Mouse (Mus musculus) liver, embryonic 11.5 days (tissue): ENCODE results near the gene Cntnap1. TPM values are rescaled to one million over a fixed set of nuclear protein-coding genes. Genes with fewer than 3 reads are reported as not detected.

ENCODE experiments used
- ATAC-seq: fragments of 200-750 bp; cut with Nextera tagmentation; replicated peaks from 2 replicates; pipeline ENCODE4 v1.8.0; 2017; ENCODE audit warnings: moderate number of reproducible peaks, mild to moderate bottlenecking, moderate TSS enrichment, moderate library complexity; ENCODE audit not compliant: low FRiP score
- DNase-seq: peaks from one replicate; pipeline ENCODE4 v3.0.0-alpha.2; 2017; ENCODE audit warnings: low spot score
- H3K27ac ChIP-seq: fragments of 300-500 bp; sonication (generic); 2 replicates; pipeline ENCODE4 v1.5.1; 2014; ENCODE audit warnings: mild to moderate bottlenecking, low read depth, low read length, control low read depth
- H3K27me3 ChIP-seq: fragments of 300-500 bp; sonication (generic); replicated peaks from 2 replicates; pipeline ENCODE4 v1.6.1; 2014; ENCODE audit warnings: low read length, mixed read lengths; ENCODE audit not compliant: control insufficient read depth, insufficient read depth
- H3K36me3 ChIP-seq: fragments of 300-500 bp; sonication (generic); 2 replicates; pipeline ENCODE4 v1.6.1; 2014; ENCODE audit warnings: mild to moderate bottlenecking, low read length, moderate library complexity, mixed read lengths; ENCODE audit not compliant: control insufficient read depth, insufficient read depth
- H3K4me1 ChIP-seq: fragments of 300-500 bp; sonication (generic); replicated peaks from 2 replicates; pipeline ENCODE4 v1.6.1; 2014; ENCODE audit warnings: low read length, mixed read lengths; ENCODE audit not compliant: control insufficient read depth, insufficient read depth
- H3K4me2 ChIP-seq: fragments of 300-500 bp; sonication (generic); 2 replicates; pipeline ENCODE4 v1.6.1; 2014; ENCODE audit warnings: mild to moderate bottlenecking, control low read depth, moderate library complexity
- H3K4me3 ChIP-seq: fragments of 300-500 bp; sonication (generic); 2 replicates; pipeline ENCODE4 v1.5.1; 2014; ENCODE audit warnings: low read depth, low read length, control low read depth
- H3K9ac ChIP-seq: fragments of 300-500 bp; sonication (generic); 2 replicates; pipeline ENCODE4 v1.6.1; 2014; ENCODE audit warnings: low read depth, low read length, control low read depth
- H3K9me3 ChIP-seq: fragments of 300-500 bp; sonication (generic); 2 replicates; pipeline ENCODE4 v1.6.1; 2016; ENCODE audit warnings: low read length, inconsistent platforms, mixed read lengths; ENCODE audit not compliant: control insufficient read depth
- WGBS: fragments of 180-500 bp; shearing (Covaris S2); extraction: QIAGEN DNeasy Blood & Tissue Kit; methylation state at CpG from one replicate; pipeline ENCODE4 v1.1.7; 2014; 5-methylcytosine and 5-hydroxymethylcytosine counted together
- polyA plus RNA-seq: library from polyadenylated mRNA; unstranded; fragments of >200 nt; fragmentation: Nextera tagmentation; extraction: Ambion mirVana; gene quantifications from 2 replicates; pipeline ENCODE4 v1.2.1, GENCODE M21; 2014

The Cntnap1 gene
- polyA plus RNA-seq, 1 experiment from 2014 or later, result 0.40 TPM

DNA sequence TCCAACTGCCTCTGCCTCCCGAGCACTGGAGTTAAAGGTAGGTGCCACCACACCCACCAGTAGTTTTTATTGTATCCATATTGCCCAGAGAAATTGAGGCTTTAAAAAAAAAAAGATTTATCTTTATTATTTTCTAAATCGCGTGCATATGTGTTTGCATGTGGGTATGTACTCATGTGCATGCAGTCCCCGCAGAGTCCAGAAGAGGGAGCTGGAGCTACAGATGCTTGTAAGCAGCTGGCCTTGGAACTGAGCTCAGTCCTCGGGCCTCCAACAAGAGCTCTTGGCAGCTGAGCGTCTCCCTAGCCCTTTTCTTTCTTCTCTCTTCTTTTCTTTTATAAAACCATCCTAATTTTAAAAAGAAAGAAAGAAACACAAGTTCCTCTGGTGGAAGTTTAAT lies 38.6 kb upstream of the Cntnap1 start:
- 86% methylated on average over 6 of the region's 6 CpGs for WGBS
- Histone ChIP-seq H3K4me3 (no peak overlapping the region), H3K36me3 (peaks cover 5% of the 10 kb centered on the region), H3K27me3 (no peaks in the 10 kb centered on the region), H3K27ac (no peak overlapping the region), H3K4me1 (peaks cover 8% of the 10 kb centered on the region), H3K9me3 (no peaks in the 10 kb centered on the region), H3K9ac (no peak overlapping the region), H3K4me2 (no peak overlapping the region)
- DNase-seq, result no peak
- ATAC-seq, result no peak

DNA sequence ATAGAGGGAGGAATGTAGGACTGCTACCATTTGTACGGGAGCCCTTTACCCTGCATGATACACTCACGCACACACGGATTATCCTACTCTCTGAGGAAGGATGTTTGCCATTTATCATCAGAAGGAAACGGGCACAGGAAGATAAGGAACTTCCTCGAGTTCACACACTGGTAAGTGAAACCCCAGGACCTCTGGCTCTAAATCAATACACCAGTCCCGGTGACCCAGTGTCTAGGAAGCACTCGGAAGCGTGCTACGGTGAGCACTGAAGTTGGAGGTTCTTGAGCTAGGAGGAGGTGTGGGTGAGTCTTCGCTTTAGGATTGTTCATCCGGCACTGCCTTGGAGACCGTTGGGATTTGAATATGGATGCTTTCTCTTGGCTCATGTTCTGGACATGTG lies 37.3 kb upstream of the Cntnap1 start:
- ATAC-seq, result no peak
- no peak overlapping the region for H3K9ac ChIP-seq
- WGBS, result 37% methylated on average over 12 of the region's 12 CpGs
- no peak overlapping the region for H3K27ac ChIP-seq
- H3K4me1 ChIP-seq, result peaks cover 8% of the 10 kb centered on the region
- no peak for DNase-seq
- no peaks in the 10 kb centered on the region for H3K36me3 ChIP-seq
- no peak overlapping the region for H3K4me3 ChIP-seq
- H3K4me2 ChIP-seq, result no peak overlapping the region
- H3K27me3 ChIP-seq, result no peaks in the 10 kb centered on the region
- H3K9me3 ChIP-seq, result no peaks in the 10 kb centered on the region

DNA sequence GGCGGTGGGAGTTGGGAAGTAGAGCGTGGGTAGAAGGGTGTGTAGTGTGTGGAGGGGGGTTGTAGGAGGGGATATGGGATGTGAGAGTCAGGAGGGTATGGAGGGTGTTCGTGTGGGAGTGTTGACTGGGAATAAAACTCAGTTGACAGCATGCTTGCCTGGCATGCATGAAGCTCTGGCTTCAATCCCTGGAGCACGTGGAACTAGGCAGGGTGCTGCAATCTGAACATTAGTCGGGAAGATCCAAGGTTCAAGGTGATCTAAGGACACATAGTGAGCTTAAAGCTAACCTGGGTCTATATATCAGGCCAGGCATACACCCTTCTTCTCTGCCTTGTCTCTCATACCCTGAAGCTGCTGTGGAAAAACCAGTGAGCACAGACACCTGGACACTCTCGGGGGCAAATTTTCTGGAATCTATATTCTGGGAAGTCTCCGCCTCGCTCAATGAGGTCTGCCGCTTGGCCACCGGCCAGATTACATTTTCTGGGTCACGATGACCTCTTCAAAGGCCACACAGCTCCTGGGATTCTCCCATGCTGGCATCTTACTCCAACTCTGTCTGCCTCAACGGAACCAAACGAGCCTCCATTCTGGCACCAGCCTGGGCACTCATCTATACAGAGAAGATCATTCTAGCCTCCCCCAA lies 36.0 kb upstream of the Cntnap1 start:
- ATAC-seq (no peak), DNase-seq (no peak)
- Histone ChIP-seq H3K4me3 (no peak overlapping the region), H3K36me3 (no peaks in the 10 kb centered on the region), H3K4me1 (peaks cover 8% of the 10 kb centered on the region), H3K27ac (no peak overlapping the region), H3K9ac (no peak overlapping the region), H3K9me3 (no peaks in the 10 kb centered on the region), H3K27me3 (peaks cover 8% of the 10 kb centered on the region), H3K4me2 (no peak overlapping the region)
- 79% methylated on average over 13 of the region's 13 CpGs for WGBS

DNA sequence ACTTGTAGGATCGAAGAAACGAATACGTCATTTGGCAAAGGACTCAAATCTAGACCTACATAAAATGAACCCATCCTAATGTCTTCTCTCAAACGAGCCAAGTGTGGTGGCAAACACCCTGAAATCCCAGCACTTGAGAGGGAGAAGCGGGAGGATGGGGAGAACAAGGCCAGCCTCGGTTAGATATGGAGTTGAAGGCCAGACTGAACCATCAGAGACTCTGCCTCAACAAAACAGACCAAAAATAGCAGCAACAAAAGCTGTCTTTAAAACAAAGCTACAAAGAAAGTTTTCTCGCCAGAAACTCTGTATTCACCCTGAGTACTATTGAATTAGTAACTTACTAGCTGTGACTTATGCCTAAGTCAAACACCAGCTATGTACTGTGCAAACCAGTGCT lies 33.3 kb upstream of the Cntnap1 start:
- Histone ChIP-seq H3K27ac (no peak overlapping the region), H3K27me3 (peaks cover 33% of the 10 kb centered on the region), H3K4me3 (no peak overlapping the region), H3K4me2 (no peak overlapping the region), H3K9ac (no peak overlapping the region), H3K9me3 (no peaks in the 10 kb centered on the region), H3K4me1 (no peaks in the 10 kb centered on the region; the same call in 1 of the 2 replicates), H3K36me3 (no peaks in the 10 kb centered on the region)
- WGBS, result 78% methylated on average over 7 of the region's 7 CpGs
- no peak for DNase-seq
- ATAC-seq, result no peak

DNA sequence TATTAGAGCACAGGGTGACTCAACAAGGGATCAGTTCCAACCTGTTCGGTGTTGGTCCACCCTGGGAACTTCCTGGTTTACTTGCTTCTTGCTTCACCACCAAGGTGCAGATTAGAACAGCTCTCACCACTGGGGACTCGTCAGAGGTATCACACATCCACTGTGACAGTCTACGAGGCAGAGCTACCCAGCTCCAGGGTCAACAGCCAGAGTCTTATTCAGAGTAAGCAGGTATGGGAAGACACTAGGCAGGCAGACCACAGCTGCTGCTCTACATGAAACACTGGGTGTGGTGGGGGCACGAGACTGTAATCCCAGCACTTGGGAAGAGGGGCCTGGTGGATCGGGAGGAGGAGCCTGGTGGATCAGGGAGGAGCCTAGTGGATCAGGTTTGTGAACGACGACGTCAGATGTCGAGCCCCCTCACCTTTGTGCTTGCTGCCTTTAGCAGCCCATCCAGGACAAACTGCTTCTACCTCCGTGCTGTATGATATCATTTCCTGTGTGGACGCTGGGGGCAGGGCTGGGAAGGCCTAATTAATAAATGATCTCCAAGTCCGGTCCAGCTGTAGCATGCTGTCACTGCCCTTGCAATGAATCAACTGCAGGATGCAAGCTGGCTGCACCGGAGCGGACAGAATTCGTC lies 31.7 kb upstream of the Cntnap1 start:
- H3K4me1 ChIP-seq, result peaks cover 2% of the 10 kb centered on the region; the same call in 1 of the 2 replicates
- DNase-seq (no peak), ATAC-seq (no peak)
- H3K4me3 ChIP-seq, result 0 out of 2 replicates have a peak overlapping the region, but pooled peaks have one; percentile 10
- no peaks in the 10 kb centered on the region for H3K36me3 ChIP-seq
- WGBS, result 25% methylated on average over 15 of the region's 15 CpGs
- H3K27me3 ChIP-seq, result peaks cover 39% of the 10 kb centered on the region
- no peak overlapping the region for H3K9ac ChIP-seq
- peak overlapping the region; percentile 45 for H3K4me2 ChIP-seq
- no peak overlapping the region for H3K27ac ChIP-seq
- no peaks in the 10 kb centered on the region for H3K9me3 ChIP-seq

DNA sequence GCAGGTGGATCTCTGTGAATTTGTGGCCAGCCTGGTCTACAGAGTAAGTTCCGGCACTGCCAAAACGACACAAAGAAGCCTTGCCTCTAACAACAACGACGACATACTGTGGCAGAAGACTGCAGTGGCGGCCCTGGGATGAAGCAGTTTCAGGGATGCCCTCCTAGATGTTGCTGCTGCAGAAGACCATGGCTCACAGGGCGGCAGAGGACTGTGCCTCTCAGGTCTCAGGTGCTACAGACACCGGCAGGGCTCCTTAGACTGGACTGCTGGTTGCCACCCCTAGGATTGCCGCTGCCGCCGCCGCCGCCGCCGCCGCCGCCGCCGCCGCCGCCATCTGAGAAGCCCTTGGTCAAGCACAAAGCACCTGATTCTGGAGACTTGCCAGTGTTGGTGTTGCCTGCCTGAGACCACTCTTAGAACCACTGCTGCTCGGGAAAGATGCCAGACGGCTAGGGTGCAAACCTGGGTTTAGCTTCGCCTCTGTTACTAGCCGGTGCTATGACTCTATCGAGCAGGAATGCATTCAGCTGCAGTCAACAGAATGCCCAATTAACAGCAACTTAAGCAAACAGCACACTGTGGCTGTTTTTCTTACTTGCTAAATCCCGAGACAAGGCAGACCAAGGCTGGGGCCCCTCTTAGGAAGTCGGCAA lies 30.0 kb upstream of the Cntnap1 start:
- no peaks in the 10 kb centered on the region for H3K9me3 ChIP-seq
- H3K4me2 ChIP-seq, result peak overlapping the region; percentile 64
- no peaks in the 10 kb centered on the region for H3K36me3 ChIP-seq
- H3K4me1 ChIP-seq, result peaks cover 2% of the 10 kb centered on the region; the same call in 1 of the 2 replicates
- H3K9ac ChIP-seq, result no peak overlapping the region
- H3K27me3 ChIP-seq, result peaks cover 40% of the 10 kb centered on the region
- no peak overlapping the region for H3K27ac ChIP-seq
- DNase-seq (no peak), ATAC-seq (no peak)
- WGBS, result 33% methylated on average over 27 of the region's 27 CpGs
- peak overlapping the region; percentile 20; the same call in 1 of the 2 replicates for H3K4me3 ChIP-seq

DNA sequence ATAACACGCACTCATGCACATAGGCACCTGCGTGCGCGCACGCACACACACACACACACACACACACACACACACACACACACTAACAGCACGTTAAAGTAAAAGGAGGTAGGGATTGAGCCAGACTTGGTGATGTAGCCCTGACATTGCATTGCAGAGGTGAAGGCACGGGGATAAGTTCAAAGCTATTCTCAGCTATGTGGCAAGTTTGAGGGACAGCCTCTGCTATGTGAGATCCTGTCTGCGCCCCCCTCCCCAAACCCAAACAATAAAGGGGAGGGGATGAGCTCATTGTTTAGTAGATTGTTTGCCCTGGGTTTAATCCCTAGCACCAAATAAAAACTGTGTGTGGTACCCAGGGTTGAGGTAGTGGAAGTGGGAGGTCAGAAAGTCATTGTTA lies 29.2 kb upstream of the Cntnap1 start:
- ATAC-seq (no peak), DNase-seq (no peak)
- peaks cover 40% of the 10 kb centered on the region for H3K27me3 ChIP-seq
- H3K9ac ChIP-seq, result no peak overlapping the region
- H3K36me3 ChIP-seq, result no peaks in the 10 kb centered on the region
- H3K27ac ChIP-seq, result no peak overlapping the region
- no peak overlapping the region for H3K4me2 ChIP-seq
- 77% methylated on average over 8 of the region's 8 CpGs for WGBS
- H3K9me3 ChIP-seq, result no peaks in the 10 kb centered on the region
- H3K4me1 ChIP-seq, result peaks cover 2% of the 10 kb centered on the region; the same call in 1 of the 2 replicates
- H3K4me3 ChIP-seq, result no peak overlapping the region

DNA sequence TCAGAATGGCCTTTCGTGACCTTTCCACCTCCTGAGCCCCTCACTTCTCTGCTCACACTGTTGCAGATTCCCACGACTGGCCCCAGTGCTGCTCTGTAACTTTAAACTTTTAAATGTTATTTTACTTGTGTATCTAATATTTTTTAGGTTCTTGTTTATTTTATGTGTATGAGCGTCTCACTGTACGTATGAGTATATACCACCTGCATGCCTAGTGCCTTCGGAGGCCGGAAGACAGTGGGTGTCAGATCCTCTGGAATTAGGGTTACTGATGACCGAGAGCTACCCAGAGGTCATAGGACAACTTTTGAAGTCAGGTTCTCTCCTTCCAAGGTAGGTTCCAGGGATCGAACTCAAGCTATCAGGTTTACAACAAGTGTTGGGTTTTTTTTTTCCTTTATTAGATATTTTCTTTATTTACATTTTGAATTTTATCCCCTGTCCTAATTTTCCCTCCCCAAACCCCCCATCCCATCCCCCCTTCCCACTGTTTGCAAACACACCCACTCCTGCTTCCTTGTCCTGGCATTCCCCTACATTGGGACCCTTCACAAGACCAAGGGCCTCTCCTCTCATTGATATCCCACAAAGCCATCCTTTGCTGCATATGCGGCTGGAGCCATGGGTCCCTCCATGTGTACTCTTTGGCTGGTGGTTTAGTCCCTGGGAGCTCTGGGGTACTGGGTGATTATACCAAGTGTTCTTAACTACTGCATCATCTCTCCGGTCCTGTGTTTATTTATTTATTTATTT lies 27.9 kb upstream of the Cntnap1 start:
- Histone ChIP-seq H3K9me3 (no peaks in the 10 kb centered on the region), H3K36me3 (no peaks in the 10 kb centered on the region), H3K9ac (no peak overlapping the region), H3K27me3 (peaks cover 40% of the 10 kb centered on the region), H3K4me1 (peaks cover 2% of the 10 kb centered on the region; the same call in 1 of the 2 replicates), H3K4me2 (no peak overlapping the region), H3K4me3 (no peak overlapping the region), H3K27ac (no peak overlapping the region)
- ATAC-seq (no peak), DNase-seq (no peak)
- 86% methylated on average over 10 of the region's 10 CpGs for WGBS
